Mouse (Mus musculus) kidney, postnatal 10 days (tissue): ENCODE measurements around the gene Trp53.
"Not testable (repeated sequence)": the region's sequence is repeated elsewhere in the genome, so short reads cannot be mapped to it uniquely, and the experiment has no call there.

Experiments used
- DNase-seq: peaks from one replicate; pipeline ENCODE4 v3.0.0; 2021; ENCODE audit warnings: mixed read lengths

The Trp53 gene

DNA sequence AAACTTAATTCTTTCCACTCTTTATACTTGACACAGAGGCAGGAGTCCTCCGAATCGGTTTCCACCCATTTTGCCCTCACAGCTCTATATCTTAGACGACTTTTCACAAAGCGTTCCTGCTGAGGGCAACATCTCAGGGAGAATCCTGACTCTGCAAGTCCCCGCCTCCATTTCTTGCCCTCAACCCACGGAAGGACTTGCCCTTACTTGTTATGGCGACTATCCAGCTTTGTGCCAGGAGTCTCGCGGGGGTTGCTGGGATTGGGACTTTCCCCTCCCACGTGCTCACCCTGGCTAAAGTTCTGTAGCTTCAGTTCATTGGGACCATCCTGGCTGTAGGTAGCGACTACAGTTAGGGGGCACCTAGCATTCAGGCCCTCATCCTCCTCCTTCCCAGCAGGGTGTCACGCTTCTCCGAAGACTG lies at the start of gene Trp53, which contains the start of gene Wrap53:
Gene Trp53, plus strand, starts transcription at position 269 of the 424 bp plus-strand sequence.
Gene Wrap53, minus strand, starts transcription at position 165 of the 424 bp plus-strand sequence.
- DNase-seq: peak; percentile 93

GRCm38 (mm10) chr11:69530755-69531154 lies 49.4 kb upstream of the Trp53 start:
- DNase-seq: not testable (repeated sequence)

DNA sequence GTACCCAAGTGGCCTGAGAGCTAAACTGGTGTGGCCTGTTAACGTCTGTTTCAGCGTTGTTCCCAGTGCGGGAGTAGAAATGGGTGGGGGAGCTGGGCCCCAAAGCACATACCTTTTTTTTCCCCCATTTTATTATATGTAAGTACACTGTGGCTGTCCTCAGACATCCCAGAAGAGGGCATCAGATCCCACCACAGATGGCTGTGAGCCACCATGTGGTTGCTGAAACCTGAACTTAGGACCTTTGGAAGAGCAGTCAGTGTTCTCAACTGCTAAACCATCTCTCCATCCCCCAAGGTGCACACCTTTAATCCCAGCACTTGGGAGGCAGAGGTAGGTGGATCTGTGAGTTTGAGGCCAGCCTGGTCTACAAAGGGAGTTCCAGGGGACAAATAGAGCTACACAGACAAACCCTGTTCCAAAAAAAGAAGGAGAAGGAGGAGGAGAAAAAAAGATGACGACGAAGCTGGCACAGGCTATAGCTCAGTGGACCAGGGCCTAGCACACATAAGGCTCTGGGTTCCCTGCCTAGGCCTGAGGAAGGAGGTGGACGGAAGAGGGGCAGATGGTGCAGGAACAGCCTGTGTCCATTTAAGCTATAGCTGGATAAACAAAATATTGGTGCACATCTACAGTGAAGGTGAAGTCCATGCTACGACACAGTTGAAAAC lies 47.5 kb upstream of the Trp53 start:
- no peak for DNase-seq

DNA sequence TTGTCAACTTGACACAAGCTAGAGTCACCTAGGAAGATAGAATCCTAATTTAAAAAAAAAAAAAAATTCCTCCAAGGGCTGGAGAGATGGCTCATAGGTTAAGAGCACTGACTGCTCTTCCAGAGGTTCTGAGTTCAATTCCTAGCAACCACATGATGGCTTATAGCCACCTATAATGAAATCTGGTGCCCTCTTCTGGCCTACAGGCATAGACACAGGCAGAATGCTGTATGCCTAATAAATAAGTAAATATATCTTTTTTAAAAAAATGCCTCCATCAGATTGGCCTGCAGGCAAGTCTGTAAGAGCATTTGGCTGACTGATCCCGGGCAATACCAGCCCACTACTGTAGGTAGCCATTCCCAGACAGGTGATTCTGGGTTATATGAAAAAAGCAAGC lies 45.2 kb upstream of the Trp53 start:
- no peak for DNase-seq

GRCm38 (mm10) chr11:69540700-69541099 lies 39.5 kb upstream of the Trp53 start:
- DNase-seq: no peak

DNA sequence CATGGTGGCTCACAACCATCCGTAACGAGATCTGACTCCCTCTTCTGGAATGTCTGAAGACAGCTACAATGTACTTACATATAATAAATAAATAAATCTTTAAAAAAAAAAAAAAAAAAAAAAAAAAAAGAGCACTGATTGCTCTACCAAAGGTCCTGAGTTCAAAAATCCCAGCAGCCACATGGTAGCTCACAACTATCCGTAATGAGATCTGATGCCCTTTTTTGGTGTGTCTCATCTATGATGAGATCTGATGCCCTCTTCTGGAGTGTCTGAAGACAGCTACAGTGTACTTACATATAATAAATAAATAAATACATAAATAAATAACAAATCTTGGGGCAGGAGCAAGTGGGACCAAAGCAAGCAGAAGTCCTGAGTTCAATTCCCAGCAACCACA lies 38.4 kb upstream of the Trp53 start:
- not testable (repeated sequence) for DNase-seq

DNA sequence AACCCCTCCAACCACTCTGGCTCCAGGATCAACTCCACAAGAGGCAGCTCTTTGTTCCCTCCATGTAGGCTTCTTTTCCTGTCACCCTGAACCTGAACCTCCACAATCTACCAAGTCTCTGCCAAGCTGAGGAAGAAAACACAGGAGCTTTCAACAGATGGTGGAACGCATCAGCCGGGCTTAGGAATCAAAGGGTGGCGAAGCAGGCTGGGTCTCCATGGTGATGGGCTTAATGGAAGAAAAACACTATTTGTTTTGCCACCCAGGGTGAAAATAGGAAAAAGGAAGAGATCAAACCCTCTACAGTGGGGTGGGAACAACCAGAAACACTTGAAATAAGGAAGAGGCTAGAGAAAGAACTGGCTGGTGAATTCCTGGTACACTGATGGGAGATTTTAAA lies 36.6 kb upstream of the Trp53 start:
- no peak for DNase-seq

DNA sequence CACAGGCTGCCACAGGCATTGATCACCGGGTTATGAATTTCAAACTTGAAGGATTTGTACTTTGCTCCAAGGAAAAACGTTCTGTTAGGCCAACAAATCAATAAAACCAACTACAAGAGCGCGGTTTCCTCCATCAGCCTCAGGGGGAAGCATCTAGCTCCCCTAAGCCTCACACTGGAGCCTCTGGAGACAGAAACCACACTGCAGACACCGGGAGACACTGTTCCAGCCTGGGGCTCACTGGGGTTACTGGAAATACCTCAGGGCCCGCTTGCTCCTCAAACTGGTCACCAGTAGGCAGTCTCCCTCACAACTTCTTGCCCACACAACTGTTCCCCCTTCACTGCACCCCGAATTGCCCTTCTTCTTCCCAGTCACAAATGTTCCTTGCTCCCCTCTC lies 34.2 kb upstream of the Trp53 start:
- DNase-seq: no peak

DNA sequence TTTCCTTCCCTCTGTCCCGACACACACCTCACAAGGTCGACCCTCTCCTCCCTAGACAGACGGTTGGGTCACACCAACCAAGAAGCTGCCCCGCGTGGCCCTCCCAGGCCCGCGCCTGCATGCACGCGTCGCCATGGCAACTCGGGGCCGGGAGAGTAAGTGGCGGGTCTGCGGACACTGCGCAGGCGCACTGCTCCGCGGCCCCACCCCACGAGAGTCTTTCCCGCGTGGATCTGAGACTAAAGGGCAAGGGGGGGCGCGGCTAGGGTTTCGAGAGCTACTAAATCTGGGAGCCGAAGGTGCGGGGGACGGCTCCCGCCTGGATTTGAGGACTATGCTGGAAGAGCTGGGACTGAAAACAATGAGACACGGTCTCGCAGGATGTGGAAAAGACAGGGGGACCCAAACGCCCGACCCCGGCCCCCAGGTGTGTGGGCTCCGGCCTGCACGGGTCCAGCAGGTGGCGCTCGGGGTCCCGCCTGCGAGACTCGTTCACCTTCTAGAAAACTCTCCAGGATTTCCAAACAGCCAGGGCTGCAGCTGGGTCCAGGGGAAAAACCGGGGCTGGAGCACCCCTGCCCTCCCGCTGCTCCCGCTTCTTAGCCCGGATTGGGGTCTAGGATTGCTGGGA lies 33.6 kb upstream of the Trp53 start:
- DNase-seq: peak; percentile 91

DNA sequence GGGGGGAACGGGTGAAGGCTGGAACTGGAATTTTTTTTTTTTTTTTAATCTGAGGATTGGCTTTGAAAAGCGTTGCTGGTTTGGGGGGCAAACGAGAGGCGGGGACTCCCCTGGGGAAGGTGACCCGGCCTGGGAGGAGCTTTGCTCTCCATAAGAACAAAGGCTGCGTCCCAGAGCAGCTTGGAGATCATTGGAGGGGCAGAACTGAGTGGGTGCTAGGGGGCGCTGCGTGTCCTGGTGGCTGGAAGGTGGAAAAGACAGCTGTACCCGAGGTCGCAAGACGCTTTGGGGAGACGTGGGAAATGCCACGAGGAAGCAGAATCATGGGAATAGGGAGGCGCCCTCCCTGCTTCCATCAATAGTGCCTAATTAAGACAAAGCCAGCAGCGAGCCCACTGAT lies 33.1 kb upstream of the Trp53 start:
- DNase-seq: peak; percentile 73

DNA sequence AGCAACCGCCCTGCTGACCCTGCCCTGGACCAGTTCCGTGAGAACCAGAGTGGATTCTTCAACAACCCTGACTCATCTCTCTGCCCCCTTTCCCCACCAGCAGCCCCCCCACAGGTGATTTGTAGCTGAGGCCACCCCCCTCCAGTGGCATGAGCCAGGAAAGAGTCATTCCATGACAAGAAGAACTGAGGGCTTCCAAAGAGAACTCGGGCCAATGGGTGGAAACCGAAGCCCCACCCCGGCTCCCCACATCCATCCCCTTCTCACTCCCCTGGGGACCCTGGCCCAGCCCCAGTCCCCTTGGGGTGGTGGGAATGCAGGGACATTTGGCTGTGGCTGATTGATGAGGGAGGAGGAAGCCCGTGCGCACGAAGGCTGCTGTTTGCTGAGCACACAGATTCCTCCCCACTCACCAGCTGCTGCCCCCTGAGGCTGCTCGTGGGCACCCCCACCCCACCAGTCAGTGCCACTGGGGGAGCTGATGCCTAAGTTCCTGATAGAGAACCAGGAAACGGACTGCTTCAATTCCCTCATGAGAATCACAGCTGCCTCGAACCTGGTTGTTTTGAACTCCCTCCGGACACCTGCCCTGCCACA lies 31.0 kb upstream of the Trp53 start, which contains the start of gene Dnah2:
Gene Dnah2, minus strand, starts transcription at position 51 of the 597 bp plus-strand sequence.
- DNase-seq: no peak

- no peak for DNase-seq
Observed at GRCm38 (mm10) chr11:69551310-69551709, 28.8 kb upstream of the Trp53 start.

DNA sequence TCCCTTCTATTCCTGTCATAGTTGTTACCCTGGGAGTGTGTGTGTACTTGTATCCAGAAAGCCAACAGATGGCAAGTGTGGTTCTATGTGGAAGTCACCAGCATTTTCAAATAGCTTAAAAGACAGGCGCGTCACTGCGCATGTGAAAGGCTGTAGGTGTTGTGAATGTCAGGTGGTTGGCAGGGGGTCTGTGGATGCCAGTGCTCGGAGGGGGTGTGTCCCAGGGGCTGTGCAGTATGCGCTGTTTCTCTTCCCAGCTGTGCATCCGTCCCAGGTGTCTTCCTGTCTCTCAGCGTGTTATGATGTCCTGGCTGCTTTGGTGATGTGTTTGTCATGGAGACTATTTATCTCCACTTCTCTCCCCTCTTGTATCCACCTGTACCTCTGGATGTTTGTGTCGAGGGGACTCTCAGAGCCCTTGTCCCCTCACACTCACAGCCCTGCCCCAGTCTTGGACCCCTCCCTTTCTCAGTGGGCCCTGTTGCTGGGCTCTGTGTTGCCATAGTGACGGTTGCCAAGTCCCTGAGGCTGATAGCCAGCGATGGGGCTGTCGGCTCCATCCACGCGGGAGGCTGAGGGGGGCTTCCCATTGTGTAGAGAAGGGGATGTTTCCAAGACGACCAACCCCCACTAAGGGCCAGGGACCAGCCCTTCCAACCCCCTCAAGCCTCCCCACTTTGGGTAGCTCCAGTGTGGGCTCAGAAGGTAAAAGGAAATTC lies 27.4 kb upstream of the Trp53 start:
- DNase-seq: no peak

DNA sequence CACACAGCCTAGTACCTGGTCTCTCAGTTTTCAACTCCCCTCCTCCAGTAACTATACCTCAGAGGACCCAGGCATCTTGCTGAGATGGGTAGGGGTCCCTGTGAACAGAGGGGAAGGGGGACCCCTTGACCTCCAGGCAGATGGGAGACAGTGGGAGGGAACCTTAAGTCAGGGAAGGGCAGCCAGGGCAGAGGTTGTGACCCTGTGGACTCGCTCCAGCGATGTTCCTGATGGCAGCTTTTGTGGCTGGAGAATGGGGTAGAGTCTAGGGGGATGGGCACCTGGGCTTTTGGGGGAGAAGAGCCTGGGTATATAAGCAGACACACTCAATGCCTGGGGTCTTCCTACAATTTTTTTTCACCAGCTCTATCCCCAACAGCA lies 26.8 kb upstream of the Trp53 start:
- DNase-seq: no peak

DNA sequence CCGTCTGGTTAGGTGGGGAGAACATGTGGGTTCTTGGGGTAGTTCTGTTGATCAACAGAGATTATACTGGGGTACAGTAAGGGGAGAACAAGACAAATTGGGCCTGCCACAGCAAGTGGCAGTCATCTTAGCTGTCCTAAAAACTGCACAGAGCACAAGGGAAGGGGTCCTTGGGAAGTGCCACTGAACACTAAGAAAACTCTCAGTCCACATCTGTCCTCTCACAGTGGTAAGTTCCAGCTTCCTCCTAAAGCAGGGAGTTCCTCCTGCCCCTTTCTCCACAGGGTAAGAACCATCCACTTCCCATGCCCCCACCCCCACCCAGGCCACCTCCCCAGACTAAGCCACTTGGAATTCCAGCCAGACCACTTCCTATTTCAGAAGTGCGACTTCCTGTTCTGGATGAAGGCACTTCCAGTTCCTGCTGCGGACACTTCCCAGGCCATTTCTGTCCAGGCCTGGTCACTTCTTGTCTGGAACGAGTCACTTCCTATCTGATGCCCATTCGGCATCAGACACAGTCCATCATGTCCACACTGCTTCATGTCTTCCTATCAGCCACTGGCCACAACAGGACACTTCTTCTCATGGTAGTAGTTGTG lies 25.5 kb upstream of the Trp53 start:
- no peak for DNase-seq

DNA sequence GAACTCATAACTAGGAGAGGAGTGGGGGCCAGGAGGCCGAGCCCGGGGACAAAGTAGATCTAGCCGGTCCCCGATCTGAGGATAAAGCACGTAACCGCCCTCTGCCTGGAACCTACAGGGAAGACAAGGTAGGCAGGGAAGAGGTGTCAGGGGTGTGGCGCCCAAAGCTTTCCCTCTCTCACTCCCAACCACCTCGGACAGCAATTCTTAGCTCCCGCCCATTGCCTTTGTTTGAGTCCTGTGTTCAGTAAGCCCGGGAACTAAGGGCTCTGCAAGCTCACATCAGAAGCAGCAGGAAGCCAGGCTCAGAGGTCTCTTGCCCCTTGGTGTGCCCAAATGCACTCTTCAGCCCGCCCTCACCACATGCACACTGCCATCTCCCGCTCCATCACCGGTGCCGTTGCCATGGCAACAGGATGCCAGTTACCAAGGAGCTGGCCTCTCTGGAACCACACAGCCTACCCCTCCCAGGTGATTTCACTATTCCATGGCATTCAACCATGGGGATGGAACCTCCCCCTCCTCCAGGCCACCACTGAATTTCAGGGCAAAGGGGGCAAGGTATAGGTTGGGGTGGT lies 22.7 kb upstream of the Trp53 start:
- no peak for DNase-seq

GRCm38 (mm10) chr11:69558756-69559155 lies 21.4 kb upstream of the Trp53 start:
- DNase-seq: peak; percentile 37

DNA sequence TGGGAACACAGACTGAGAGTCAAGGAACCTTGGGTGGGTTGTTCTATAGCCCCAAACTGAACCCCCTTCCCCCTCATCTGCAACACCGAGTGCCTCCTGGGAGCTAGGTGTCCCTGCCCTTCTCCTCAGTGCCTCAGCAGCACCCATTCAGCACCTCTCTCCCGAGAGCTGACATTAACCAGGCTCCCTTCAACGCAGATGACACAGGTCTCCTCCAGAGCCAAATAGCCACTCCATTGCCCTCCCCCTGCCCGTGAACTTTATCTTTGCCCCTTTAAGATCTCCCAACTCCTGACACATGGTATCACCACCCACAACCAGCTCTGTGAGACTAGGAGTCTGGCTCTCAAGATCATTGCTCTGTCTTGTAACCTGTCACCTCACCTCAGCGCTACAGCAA lies 21.0 kb upstream of the Trp53 start:
- no peak for DNase-seq

- DNase-seq: peak; percentile 68
Observed at GRCm38 (mm10) chr11:69559851-69560765, 20.1 kb upstream of the Trp53 start, which contains the start of gene Efnb3. TSS of gene Efnb3 (minus strand) at chr11:69560205.

GRCm38 (mm10) chr11:69560896-69561854 lies 19.0 kb upstream of the Trp53 start:
- no peak for DNase-seq
